Mouse (Mus musculus): ENCODE results near the gene Arrdc4. TPM values are rescaled to one million over a fixed set of nuclear protein-coding genes. Genes with fewer than 3 reads are reported as not detected.

Arrdc4 gene
- polyA plus RNA-seq, 1 experiment: 44.1 TPM

GRCm38 (mm10) chr7:68740763-68741162 is 8.3 kb downstream of the Arrdc4 start:
- no peak overlapping the region for H3K27ac ChIP-seq (ENCODE audit: insufficient read depth, low read length)
- no peak for TF ChIP-seq CTCF (IDR thresholded peaks at IDR 0.05; ENCODE audit: low read depth, low read length)
- no peak for TF ChIP-seq EP300 (IDR thresholded peaks at IDR 0.05; ENCODE audit: insufficient read depth, low read depth, low read length)
- no peak for TF ChIP-seq POLR2A (IDR thresholded peaks at IDR 0.05; ENCODE audit: insufficient read depth, low read length)
- no peak overlapping the region for H3K9ac ChIP-seq (ENCODE audit: low read depth, poor library complexity, severe bottlenecking)
- no peak overlapping the region for H3K4me3 ChIP-seq (ENCODE audit: low read depth, low read length)
- H3K4me1 ChIP-seq (ENCODE audit: control insufficient read depth, insufficient read depth, low read length): no peaks in the 10 kb centered on the region
- H3K27me3 ChIP-seq (ENCODE audit: control insufficient read depth, insufficient read depth, low read length, poor library complexity, severe bottlenecking): no peaks in the 10 kb centered on the region
- no peaks in the 10 kb centered on the region for H3K9me3 ChIP-seq (replicated peaks; ENCODE audit: control insufficient read depth, insufficient read depth, low read length, poor library complexity, severe bottlenecking)
- H3K36me3 ChIP-seq (ENCODE audit: control insufficient read depth, insufficient read depth, low read length, poor library complexity, severe bottlenecking): peaks cover 26% of the 10 kb centered on the region

- H3K4me1 ChIP-seq (ENCODE audit: control insufficient read depth, insufficient read depth, low read length): no peaks in the 10 kb centered on the region
- no peak overlapping the region for H3K9ac ChIP-seq (ENCODE audit: low read depth, poor library complexity, severe bottlenecking)
- no peak overlapping the region for H3K27ac ChIP-seq (ENCODE audit: insufficient read depth, low read length)
- H3K9me3 ChIP-seq (replicated peaks; ENCODE audit: control insufficient read depth, insufficient read depth, low read length, poor library complexity, severe bottlenecking): no peaks in the 10 kb centered on the region
- no peaks in the 10 kb centered on the region for H3K27me3 ChIP-seq (ENCODE audit: control insufficient read depth, insufficient read depth, low read length, poor library complexity, severe bottlenecking)
- no peak for TF ChIP-seq EP300 (IDR thresholded peaks at IDR 0.05; ENCODE audit: insufficient read depth, low read depth, low read length)
- no peak for TF ChIP-seq CTCF (IDR thresholded peaks at IDR 0.05; ENCODE audit: low read depth, low read length)
- TF ChIP-seq POLR2A (IDR thresholded peaks at IDR 0.05; ENCODE audit: insufficient read depth, low read length): no peak
- no peak overlapping the region for H3K4me3 ChIP-seq (ENCODE audit: low read depth, low read length)
- H3K36me3 ChIP-seq (ENCODE audit: control insufficient read depth, insufficient read depth, low read length, poor library complexity, severe bottlenecking): peaks cover 22% of the 10 kb centered on the region
Measured at GRCm38 (mm10) chr7:68738676-68739399, 10.2 kb downstream of the Arrdc4 start.

- no peak overlapping the region for H3K4me3 ChIP-seq (ENCODE audit: low read depth, low read length)
- H3K27ac ChIP-seq (ENCODE audit: insufficient read depth, low read length): no peak overlapping the region
- H3K27me3 ChIP-seq (ENCODE audit: control insufficient read depth, insufficient read depth, low read length, poor library complexity, severe bottlenecking): no peaks in the 10 kb centered on the region
- H3K4me1 ChIP-seq (ENCODE audit: control insufficient read depth, insufficient read depth, low read length): no peaks in the 10 kb centered on the region
- H3K9ac ChIP-seq (ENCODE audit: low read depth, poor library complexity, severe bottlenecking): no peak overlapping the region
- no peaks in the 10 kb centered on the region for H3K36me3 ChIP-seq (ENCODE audit: control insufficient read depth, insufficient read depth, low read length, poor library complexity, severe bottlenecking)
- TF ChIP-seq CTCF (IDR thresholded peaks at IDR 0.05; ENCODE audit: low read depth, low read length) (no peak), POLR2A (IDR thresholded peaks at IDR 0.05; ENCODE audit: insufficient read depth, low read length) (no peak), EP300 (IDR thresholded peaks at IDR 0.05; ENCODE audit: insufficient read depth, low read depth, low read length) (no peak)
- H3K9me3 ChIP-seq (replicated peaks; ENCODE audit: control insufficient read depth, insufficient read depth, low read length, poor library complexity, severe bottlenecking): no peaks in the 10 kb centered on the region
Measured at GRCm38 (mm10) chr7:68726380-68726779, 22.7 kb downstream of the Arrdc4 start.

GRCm38 (mm10) chr7:68724711-68725110 is 24.3 kb downstream of the Arrdc4 start:
- no peak overlapping the region for H3K4me3 ChIP-seq (ENCODE audit: low read depth, low read length)
- no peaks in the 10 kb centered on the region for H3K4me1 ChIP-seq (ENCODE audit: control insufficient read depth, insufficient read depth, low read length)
- H3K36me3 ChIP-seq (ENCODE audit: control insufficient read depth, insufficient read depth, low read length, poor library complexity, severe bottlenecking): no peaks in the 10 kb centered on the region
- no peak overlapping the region for H3K9ac ChIP-seq (ENCODE audit: low read depth, poor library complexity, severe bottlenecking)
- H3K27me3 ChIP-seq (ENCODE audit: control insufficient read depth, insufficient read depth, low read length, poor library complexity, severe bottlenecking): no peaks in the 10 kb centered on the region
- H3K9me3 ChIP-seq (replicated peaks; ENCODE audit: control insufficient read depth, insufficient read depth, low read length, poor library complexity, severe bottlenecking): no peaks in the 10 kb centered on the region
- TF ChIP-seq CTCF (IDR thresholded peaks at IDR 0.05; ENCODE audit: low read depth, low read length) (no peak), POLR2A (IDR thresholded peaks at IDR 0.05; ENCODE audit: insufficient read depth, low read length) (no peak), EP300 (IDR thresholded peaks at IDR 0.05; ENCODE audit: insufficient read depth, low read depth, low read length) (no peak)
- H3K27ac ChIP-seq (ENCODE audit: insufficient read depth, low read length): no peak overlapping the region

DNA sequence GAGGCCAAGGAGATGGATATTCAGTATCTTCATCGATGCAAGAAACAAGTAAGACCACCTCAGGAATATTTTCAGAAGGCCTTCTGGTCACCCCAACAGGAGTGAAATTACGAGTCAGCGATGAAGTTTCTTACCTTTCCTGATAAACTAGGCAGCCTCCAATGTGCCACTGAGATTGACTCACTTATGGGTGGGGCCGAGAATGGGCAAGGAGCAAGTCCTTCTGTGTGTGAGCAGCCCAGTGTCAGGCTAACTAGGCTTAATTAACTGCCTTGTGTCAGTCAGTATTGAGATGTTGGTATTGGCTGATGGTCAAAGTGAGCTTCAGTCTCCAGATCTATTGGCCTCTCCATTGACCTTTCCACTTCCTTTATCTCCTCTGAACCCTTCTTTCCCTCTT is 27.5 kb downstream of the Arrdc4 start:
- TF ChIP-seq POLR2A (IDR thresholded peaks at IDR 0.05; ENCODE audit: insufficient read depth, low read length) (no peak), EP300 (IDR thresholded peaks at IDR 0.05; ENCODE audit: insufficient read depth, low read depth, low read length) (no peak), CTCF (IDR thresholded peaks at IDR 0.05; ENCODE audit: low read depth, low read length) (no peak)

GRCm38 (mm10) chr7:68717988-68718387 is 31.1 kb downstream of the Arrdc4 start:
- H3K36me3 ChIP-seq (ENCODE audit: control insufficient read depth, insufficient read depth, low read length, poor library complexity, severe bottlenecking): no peaks in the 10 kb centered on the region
- no peaks in the 10 kb centered on the region for H3K9me3 ChIP-seq (replicated peaks; ENCODE audit: control insufficient read depth, insufficient read depth, low read length, poor library complexity, severe bottlenecking)
- H3K9ac ChIP-seq (ENCODE audit: low read depth, poor library complexity, severe bottlenecking): no peak overlapping the region
- H3K4me1 ChIP-seq (ENCODE audit: control insufficient read depth, insufficient read depth, low read length): no peaks in the 10 kb centered on the region
- H3K4me3 ChIP-seq (ENCODE audit: low read depth, low read length): no peak overlapping the region
- no peak overlapping the region for H3K27ac ChIP-seq (ENCODE audit: insufficient read depth, low read length)
- no peak for TF ChIP-seq EP300 (IDR thresholded peaks at IDR 0.05; ENCODE audit: insufficient read depth, low read depth, low read length)
- TF ChIP-seq CTCF (IDR thresholded peaks at IDR 0.05; ENCODE audit: low read depth, low read length): no peak
- no peak for TF ChIP-seq POLR2A (IDR thresholded peaks at IDR 0.05; ENCODE audit: insufficient read depth, low read length)
- no peaks in the 10 kb centered on the region; the same call in 1 of the 2 replicates for H3K27me3 ChIP-seq (ENCODE audit: control insufficient read depth, insufficient read depth, low read length, poor library complexity, severe bottlenecking)

More for the DNA sequence above, 27.5 kb downstream of the Arrdc4 start:
- Histone ChIP-seq H3K9me3 (replicated peaks; ENCODE audit: control insufficient read depth, insufficient read depth, low read length, poor library complexity, severe bottlenecking) (no peaks in the 10 kb centered on the region), H3K27me3 (ENCODE audit: control insufficient read depth, insufficient read depth, low read length, poor library complexity, severe bottlenecking) (no peaks in the 10 kb centered on the region), H3K9ac (ENCODE audit: low read depth, poor library complexity, severe bottlenecking) (no peak overlapping the region), H3K36me3 (ENCODE audit: control insufficient read depth, insufficient read depth, low read length, poor library complexity, severe bottlenecking) (no peaks in the 10 kb centered on the region), H3K27ac (ENCODE audit: insufficient read depth, low read length) (no peak overlapping the region), H3K4me1 (ENCODE audit: control insufficient read depth, insufficient read depth, low read length) (no peaks in the 10 kb centered on the region), H3K4me3 (ENCODE audit: low read depth, low read length) (no peak overlapping the region)

Data from ES-Bruce4 (cell line).